Mouse (Mus musculus) bone marrow macrophage, adult 2 months (primary cell): Measurements from ENCODE around the gene Pla2g6.

Experiments used
- CTCF ChIP-seq: IDR thresholded peaks from 2 replicates; pipeline ENCODE4 v1.5.1; 2012; ENCODE audit warnings: low read depth, mild to moderate bottlenecking, low read length, moderate library complexity
- POLR2A ChIP-seq: IDR thresholded peaks from 2 replicates; pipeline ENCODE4 v1.6.1; 2012; ENCODE audit warnings: mild to moderate bottlenecking, low read depth, low read length, borderline replicate concordance

- TF ChIP-seq POLR2A (no peak), CTCF (no peak)
Observed at GRCm38 (mm10) chr15:79265384-79265783, 62.8 kb downstream of the Pla2g6 start.
